Mouse (Mus musculus) cortical plate, adult 2 months (tissue): ENCODE results near the gene Stxbp6.

Experiments used
- CTCF ChIP-seq: fragments of 200-500 bp; IDR thresholded peaks from 2 replicates; pipeline ENCODE4 v1.5.1; 2011; ENCODE audit warnings: mild to moderate bottlenecking, control low read depth, low read length; ENCODE audit not compliant: insufficient read depth; ENCODE audit errors: extremely low read depth
- POLR2A ChIP-seq: fragments of 200-500 bp; IDR thresholded peaks from 2 replicates; pipeline ENCODE4 v1.6.1; 2011; ENCODE audit warnings: mild to moderate bottlenecking, low read length, control low read depth; ENCODE audit not compliant: insufficient read depth; ENCODE audit errors: extremely low read depth

GRCm38 (mm10) chr12:44848483-44849221 lies 225.9 kb downstream of the Stxbp6 start:
- TF ChIP-seq POLR2A, result no peak
- TF ChIP-seq CTCF, result peak; percentile 57; the same call in 1 of the 2 replicates
